Mouse (Mus musculus) CD4-positive, CD25-positive, alpha-beta regulatory T cell, adult 2 months (primary cell): ENCODE results near the gene Tubg2.
A peak's percentile ranks its signal among the peaks of the same experiment; 100 is the strongest.

Source experiments
- DNase-seq: peaks from one replicate; pipeline ENCODE4 v3.0.0-alpha.2; 2012; ENCODE audit warnings: low read depth, low spot score

Tubg2 gene

GRCm38 (mm10) chr11:101194643-101195042 lies 38.9 kb downstream of the Tubg2 start:
- no peak for DNase-seq

- no peak for DNase-seq
Observed at GRCm38 (mm10) chr11:101195101-101195500, 39.4 kb downstream of the Tubg2 start.

- DNase-seq, result no peak
Observed at GRCm38 (mm10) chr11:101195571-101195970, 39.9 kb downstream of the Tubg2 start.

- DNase-seq, result peak; percentile 53
Observed at GRCm38 (mm10) chr11:101196175-101196574, 40.5 kb downstream of the Tubg2 start.

- no peak for DNase-seq
Observed at GRCm38 (mm10) chr11:101199555-101199954, 43.8 kb downstream of the Tubg2 start.

- peak; percentile 68 for DNase-seq
Observed at GRCm38 (mm10) chr11:101200986-101201385, 45.3 kb downstream of the Tubg2 start.
